Mouse (Mus musculus): ENCODE data around the gene Otop3. TPM values are rescaled to one million over a fixed set of nuclear protein-coding genes. Genes with fewer than 3 reads are reported as not detected.

Gene Otop3
- total RNA-seq (2021) = under 1 TPM in 1 of 2 experiments, not detected in 1; 0.14 TPM

- intact Hi-C loops (cut with DNase I) = no loop called here
- no peak for DNase-seq (ENCODE audit: low spot score in 2 of 2)
Observed at GRCm38 (mm10) chr11:115334531-115334930, at the start of gene Otop3. Gene Otop3 (plus strand): TSS chr11:115334731.

- intact Hi-C loops (cut with DNase I) = no loop called here
- no peak for DNase-seq (ENCODE audit: low spot score in 2 of 2)
Observed at GRCm38 (mm10) chr11:115285282-115285681, 49.2 kb upstream of the Otop3 start.

GRCm38 (mm10) chr11:115286201-115286993 is 48.1 kb upstream of the Otop3 start:
- peak in 1 of 2 experiments; percentile 61 for DNase-seq (ENCODE audit: low spot score in 2 of 2)
- intact Hi-C loops (cut with DNase I) = no loop called here

- intact Hi-C loops (cut with DNase I) = no loop called here
- no peak for DNase-seq (ENCODE audit: low spot score in 2 of 2)
Observed at GRCm38 (mm10) chr11:115287386-115287785, 47.1 kb upstream of the Otop3 start.

GRCm38 (mm10) chr11:115288305-115288704 is 46.2 kb upstream of the Otop3 start:
- no peak for DNase-seq (ENCODE audit: low spot score in 2 of 2)
- intact Hi-C loops (cut with DNase I) = no loop called here

GRCm38 (mm10) chr11:115289885-115290284 is 44.6 kb upstream of the Otop3 start:
- intact Hi-C loops (cut with DNase I) = no loop called here
- no peak for DNase-seq (ENCODE audit: low spot score in 2 of 2)

- no peak for DNase-seq (ENCODE audit: low spot score in 2 of 2)
- intact Hi-C loops (cut with DNase I) = no loop called here
Observed at GRCm38 (mm10) chr11:115290314-115290713, 44.2 kb upstream of the Otop3 start.

- intact Hi-C loops (cut with DNase I) = no loop called here
- no peak for DNase-seq (ENCODE audit: low spot score in 2 of 2)
Observed at GRCm38 (mm10) chr11:115290919-115291318, 43.6 kb upstream of the Otop3 start.

GRCm38 (mm10) chr11:115291503-115291902 is 43.0 kb upstream of the Otop3 start:
- no peak for DNase-seq (ENCODE audit: low spot score in 2 of 2)
- intact Hi-C loops (cut with DNase I) = no loop called here

GRCm38 (mm10) chr11:115292631-115293375 is 41.7 kb upstream of the Otop3 start:
- intact Hi-C loops (cut with DNase I) = no loop called here
- no peak for DNase-seq (ENCODE audit: low spot score in 2 of 2)

GRCm38 (mm10) chr11:115295939-115296338 is 38.6 kb upstream of the Otop3 start:
- intact Hi-C loops (cut with DNase I) = no loop called here
- no peak for DNase-seq (ENCODE audit: low spot score in 2 of 2)

- intact Hi-C loops (cut with DNase I) = no loop called here
- no peak for DNase-seq (ENCODE audit: low spot score in 2 of 2)
Observed at GRCm38 (mm10) chr11:115296471-115297210, 37.9 kb upstream of the Otop3 start.

- peak; percentile 70 to 76 for DNase-seq (ENCODE audit: low spot score in 2 of 2)
- intact Hi-C loops (cut with DNase I) = no loop called here
Observed at GRCm38 (mm10) chr11:115297214-115297826, 37.2 kb upstream of the Otop3 start, which contains the start of gene Fads6. Gene Fads6 (minus strand): TSS chr11:115297663.

GRCm38 (mm10) chr11:115298160-115298559 is 36.4 kb upstream of the Otop3 start:
- intact Hi-C loops (cut with DNase I) = no loop called here
- DNase-seq (ENCODE audit: low spot score in 2 of 2) = no peak

GRCm38 (mm10) chr11:115300745-115301144 is 33.8 kb upstream of the Otop3 start:
- DNase-seq (ENCODE audit: low spot score in 2 of 2) = no peak
- intact Hi-C loops (cut with DNase I) = no loop called here

- intact Hi-C loops (cut with DNase I) = no loop called here
- DNase-seq (ENCODE audit: low spot score in 2 of 2) = no peak
Observed at GRCm38 (mm10) chr11:115301351-115301750, 33.2 kb upstream of the Otop3 start.

GRCm38 (mm10) chr11:115303167-115303566 is 31.4 kb upstream of the Otop3 start:
- intact Hi-C loops (cut with DNase I) = no loop called here

GRCm38 (mm10) chr11:115306863-115307262 is 27.7 kb upstream of the Otop3 start, which contains the start of gene Otop2:
Gene Otop2 (plus strand): TSS chr11:115307163.
- DNase-seq (ENCODE audit: low spot score in 2 of 2) = no peak
- intact Hi-C loops (cut with DNase I) = no loop called here

More at GRCm38 (mm10) chr11:115303167-115303566, 31.4 kb upstream of the Otop3 start:
- no peak for DNase-seq (ENCODE audit: low spot score in 2 of 2)

- no peak for DNase-seq (ENCODE audit: low spot score in 2 of 2)
- intact Hi-C loops (cut with DNase I) = no loop called here
Observed at GRCm38 (mm10) chr11:115308781-115309180, 25.8 kb upstream of the Otop3 start.

GRCm38 (mm10) chr11:115314249-115314648 is 20.3 kb upstream of the Otop3 start:
- DNase-seq (ENCODE audit: low spot score in 2 of 2) = no peak
- intact Hi-C loops (cut with DNase I) = no loop called here

All from left cerebral cortex, postnatal 25 days (tissue).